In the genomic region with DNA sequence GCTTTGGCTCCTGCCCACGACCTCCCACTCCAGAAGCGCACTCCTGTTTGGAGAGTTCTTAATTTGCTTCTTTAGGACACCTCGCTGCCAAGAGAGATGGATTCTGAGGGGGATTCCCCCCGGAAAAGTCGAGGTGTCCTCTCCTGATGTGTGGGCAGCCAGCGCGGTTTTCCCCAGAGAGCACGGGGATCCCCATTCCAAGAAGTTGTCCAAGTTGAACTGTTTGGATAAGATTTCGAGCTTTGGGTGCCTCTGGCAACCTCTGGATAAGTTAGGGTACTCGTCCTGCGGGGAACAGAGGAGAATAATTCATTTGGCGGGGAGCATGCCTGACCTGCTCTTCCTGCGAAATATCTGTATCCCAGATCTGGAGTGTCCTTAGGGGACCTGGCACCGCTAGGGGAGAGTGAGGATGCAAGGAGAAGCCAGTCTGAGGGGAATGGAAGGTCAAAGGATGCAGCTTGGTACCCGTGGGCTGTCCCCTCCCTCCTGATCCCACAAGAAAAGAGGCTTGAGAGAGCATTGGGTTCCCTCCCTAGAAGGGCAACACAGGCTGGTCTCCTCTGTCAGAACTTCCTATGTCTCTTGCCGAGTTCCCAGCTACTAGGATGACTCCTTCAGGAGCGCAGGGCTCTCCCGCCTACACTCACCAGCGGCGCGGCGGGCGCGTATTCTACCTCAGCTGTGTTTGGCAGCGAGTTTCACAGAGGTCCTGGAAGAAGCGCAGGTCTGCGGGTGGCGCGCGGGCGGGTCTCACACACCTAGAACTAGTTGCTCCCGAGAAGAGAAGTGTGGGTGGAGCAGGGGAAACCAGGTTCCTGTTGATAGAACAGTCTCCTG, we compare ENCODE assay signal across 9 mouse cellular contexts. TPM values are rescaled to one million over a fixed set of nuclear protein-coding genes. Genes with fewer than 3 reads are reported as not detected.
DNase-seq lines count a peak whose midpoint lies in the region; ATAC-seq and TF ChIP-seq lines count a peak whose summit lies in the region.
"Had no signal": no experiment of that assay in that cellular context is flagged by ENCODE, and none has a peak within 500 bp of the region (broad histone marks: within the 10 kb centered on the region; RNA-seq: fewer than 3 reads in every experiment).

No protein-coding gene starts in this region.

- TF ChIP-seq CTCF in stomach, postnatal 0 days (IDR thresholded peaks at IDR 0.05; ENCODE audit: low read depth): no peak

- peak overlapping the region; percentile 69 for H3K4me2 ChIP-seq in midbrain, embryonic 15.5 days
- H3K4me2 ChIP-seq in stomach, postnatal 0 days (replicated peaks; ENCODE audit: low read depth): no peak overlapping the region

- peak overlapping the region; percentile 21 to 46 for H3K4me3 ChIP-seq in ES-E14 (ENCODE audit: insufficient read depth in 1 of 2, low read depth in 1 of 2, low read length in 2 of 2, poor library complexity in 1 of 2, severe bottlenecking in 1 of 2)
- peak overlapping the region; percentile 65 for H3K4me3 ChIP-seq in hindbrain, embryonic 10.5 days
- peak overlapping the region; percentile 68 for H3K4me3 ChIP-seq in midbrain, embryonic 15.5 days
- no peak overlapping the region for H3K4me3 ChIP-seq in stomach, postnatal 0 days (ENCODE audit: low read depth, low read length)
- H3K4me3 ChIP-seq: myocyte had no signal

- no peak for ATAC-seq in midbrain, embryonic 15.5 days (replicated peaks)
- no peak for ATAC-seq in stomach, postnatal 0 days (ENCODE audit: low FRiP score, low TSS enrichment)
- ATAC-seq in granulocyte monocyte progenitor cell, adult 5-6 weeks (replicated peaks; ENCODE audit: poor library complexity, severe bottlenecking): no peak

- peaks cover 40% of the 10 kb centered on the region for H3K27me3 ChIP-seq in hindbrain, embryonic 10.5 days (ENCODE audit: insufficient read depth, poor library complexity, severe bottlenecking)
- H3K27me3 ChIP-seq in midbrain, embryonic 15.5 days (replicated peaks): no peaks in the 10 kb centered on the region
- peaks cover 6% of the 10 kb centered on the region; the same call in 1 of the 2 replicates for H3K27me3 ChIP-seq in stomach, postnatal 0 days (ENCODE audit: control insufficient read depth, insufficient read depth, low read length)

- H3K36me3 ChIP-seq in ES-E14 (ENCODE audit: control insufficient read depth, insufficient read depth, low read length, poor library complexity, severe bottlenecking): no peaks in the 10 kb centered on the region
- no peaks in the 10 kb centered on the region for H3K36me3 ChIP-seq in hindbrain, embryonic 10.5 days
- H3K36me3 ChIP-seq in midbrain, embryonic 15.5 days (replicated peaks): no peaks in the 10 kb centered on the region
- H3K36me3 ChIP-seq in stomach, postnatal 0 days (ENCODE audit: control insufficient read depth, insufficient read depth, low read length): no peaks in the 10 kb centered on the region

- DNase-seq in ES-E14 (ENCODE audit: low read depth, low spot score): peak; percentile 7
- peak; percentile 59 to 62 for DNase-seq in cerebellum, postnatal 25 days
- peak; percentile 16 for DNase-seq in hindbrain, embryonic 10.5 days (ENCODE audit: low spot score)
- DNase-seq in stomach, postnatal 0 days (ENCODE audit: low spot score): no peak
- no peak for DNase-seq in urinary bladder, postnatal 14 days (ENCODE audit: low spot score)
- DNase-seq in adrenal gland, adult (ENCODE audit: inconsistent age in 2 of 2, low spot score in 1 of 2): no peak

- no peaks in the 10 kb centered on the region for H3K9me3 ChIP-seq in ES-E14 (ENCODE audit: control insufficient read depth, insufficient read depth, low read depth, low read length)
- no peaks in the 10 kb centered on the region for H3K9me3 ChIP-seq in hindbrain, embryonic 10.5 days
- H3K9me3 ChIP-seq in midbrain, embryonic 15.5 days: no peaks in the 10 kb centered on the region
- H3K9me3 ChIP-seq in stomach, postnatal 0 days (ENCODE audit: control insufficient read depth, low read length): no peaks in the 10 kb centered on the region

- peaks cover 0 to 9% of the 10 kb centered on the region in 2 experiments; a peak in 1 of 4 replicates for H3K4me1 ChIP-seq in ES-E14 (ENCODE audit: control insufficient read depth in 2 of 2, insufficient read depth in 2 of 2, low read length in 2 of 2, poor library complexity in 1 of 2)
- peaks cover 25% of the 10 kb centered on the region for H3K4me1 ChIP-seq in hindbrain, embryonic 10.5 days (replicated peaks)
- peaks cover 26% of the 10 kb centered on the region for H3K4me1 ChIP-seq in midbrain, embryonic 15.5 days
- no peaks in the 10 kb centered on the region for H3K4me1 ChIP-seq in stomach, postnatal 0 days (replicated peaks; ENCODE audit: control insufficient read depth, insufficient read depth)

- no peak overlapping the region for H3K27ac ChIP-seq in ES-E14 (ENCODE audit: insufficient read depth, low read depth, low read length, poor library complexity, severe bottlenecking)
- no peak overlapping the region for H3K27ac ChIP-seq in hindbrain, embryonic 10.5 days
- 0 out of 2 replicates have a peak overlapping the region, but pooled peaks have one; percentile 4 for H3K27ac ChIP-seq in midbrain, embryonic 15.5 days
- no peak overlapping the region for H3K27ac ChIP-seq in stomach, postnatal 0 days (replicated peaks)

- TF ChIP-seq EP300 in stomach, postnatal 0 days (optimal IDR thresholded peaks at IDR 0.05): no peak

- no peak overlapping the region; the same call in 1 of the 2 replicates for H3K9ac ChIP-seq in ES-E14 (ENCODE audit: insufficient read depth, low read depth, low read length, poor library complexity, severe bottlenecking)
- peak overlapping the region; percentile 78 for H3K9ac ChIP-seq in midbrain, embryonic 15.5 days
- H3K9ac ChIP-seq in stomach, postnatal 0 days (ENCODE audit: low read length): no peak overlapping the region

- WGBS in hindbrain, embryonic 10.5 days: 1% methylated on average over 32 of the region's 32 CpGs
- under 1% methylated on average over 32 of the region's 32 CpGs for WGBS in midbrain, embryonic 15.5 days
- 4% methylated on average over 32 of the region's 32 CpGs for WGBS in stomach, postnatal 0 days

- in situ Hi-C loops in ES-E14 (cut with MboI; ENCODE audit: low sequenced_read_pairs in 2 of 2, unreplicated experiment in 2 of 2): no loop called here

TF ChIP-seq in ES-E14, 5 proteins besides CTCF, POLR2A, EP300 and RAD21:
- TF ChIP-seq CHD2 (IDR thresholded peaks at IDR 0.05; ENCODE audit: low read depth, low read length) (no peak), ZNF384 (IDR thresholded peaks at IDR 0.05; ENCODE audit: low read depth, low read length) (no peak), HCFC1 (IDR thresholded peaks at IDR 0.05; ENCODE audit: borderline replicate concordance, insufficient read depth, low read length) (no peak), MAFK (IDR thresholded peaks at IDR 0.05; ENCODE audit: insufficient read depth, low read depth, low read length) (no peak), ZC3H11A (IDR thresholded peaks at IDR 0.05; ENCODE audit: borderline replicate concordance, low read depth, low read length) (no peak)

RNA-seq across cellular contexts. Expression of a gene that starts 1.5 kb away (rescaled TPM):
- 0.27 and 0.32 TPM in 2 replicates for total RNA-seq in ES-E14 (2012; rRNA removed)
- polyA plus RNA-seq in hindbrain, embryonic 10.5 days (2016; fragmentation: Nextera tagmentation; extraction: Ambion mirVana): 2.3 and 2.4 TPM in 2 replicates
- 30.0 and 30.6 TPM in 2 replicates for polyA plus RNA-seq in midbrain, embryonic 15.5 days (2015; fragmentation: Nextera tagmentation; extraction: Ambion mirVana)
- 0.80 and 1.0 TPM in 2 replicates for polyA plus RNA-seq in stomach, postnatal 0 days (2015; fragmentation: Nextera tagmentation; extraction: Ambion mirVana)
- not detected in 2 replicates for total RNA-seq in granulocyte monocyte progenitor cell, adult 5-6 weeks (2014; fragmentation: Nextera tagmentation)
- total RNA-seq in granulocyte monocyte progenitor cell, adult 5-6 weeks (2017): not detected in 2 replicates

Comparison
In these comparisons a context has a peak if more than half of its experiments do, and no peak if none do; other contexts are left out.
1. DNase-seq: peak in ES-E14 (single experiment), cerebellum, postnatal 25 days (2 of 2) and hindbrain, embryonic 10.5 days (single experiment); none in stomach, postnatal 0 days (single experiment), urinary bladder, postnatal 14 days (single experiment) and adrenal gland, adult (0 of 2).